Mouse (Mus musculus): ENCODE measurements around the gene Gdap1l1.
"Not testable (repeated sequence)": the region's sequence is repeated elsewhere in the genome, so short reads cannot be mapped to it uniquely, and the experiment has no call there.

Gene Gdap1l1

DNA sequence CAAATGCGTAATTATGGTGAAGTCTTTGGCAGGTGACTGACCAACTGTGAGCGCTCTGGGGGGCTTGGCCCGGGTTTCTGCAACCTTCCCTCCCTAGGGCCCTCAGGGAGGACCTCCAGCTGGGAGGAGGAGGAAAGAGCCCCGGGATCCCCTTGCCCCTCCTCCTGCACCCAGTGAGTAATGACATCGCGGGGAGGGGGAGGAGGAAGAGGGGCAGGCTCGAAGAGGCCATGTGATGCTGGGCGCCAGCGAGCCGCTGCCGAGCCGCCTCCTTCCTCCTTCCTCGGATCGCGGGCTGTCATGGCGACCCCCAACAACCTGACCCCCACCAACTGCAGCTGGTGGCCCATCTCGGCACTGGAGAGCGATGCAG is at the start of gene Gdap1l1:
Gene Gdap1l1, plus strand, starts transcription at position 231 of the 373 bp plus-strand sequence.
- DNase-seq (ENCODE audit: low read depth, low spot score) = no peak

DNA sequence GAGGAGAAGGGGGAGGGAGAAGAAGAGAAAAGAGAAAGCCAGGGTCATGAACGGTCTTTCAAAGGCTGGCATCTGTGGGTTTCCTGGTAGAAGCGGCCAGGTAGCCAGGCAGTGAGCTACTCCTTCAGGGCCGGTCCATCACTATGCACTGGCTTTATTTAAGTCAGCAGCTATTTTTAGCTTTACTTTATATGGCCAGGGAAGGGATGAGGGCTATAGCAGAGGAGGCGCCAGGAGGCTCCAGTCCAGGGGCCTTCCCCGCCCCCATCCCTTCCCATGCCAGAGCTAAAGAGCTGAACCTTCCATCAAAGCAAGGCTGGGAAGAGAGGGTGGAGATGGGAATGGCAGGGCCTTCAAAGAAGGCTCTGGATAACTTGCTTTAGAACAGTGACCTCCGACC is 45.8 kb upstream of the Gdap1l1 start:
- DNase-seq (ENCODE audit: low read depth, low spot score) = no peak

DNA sequence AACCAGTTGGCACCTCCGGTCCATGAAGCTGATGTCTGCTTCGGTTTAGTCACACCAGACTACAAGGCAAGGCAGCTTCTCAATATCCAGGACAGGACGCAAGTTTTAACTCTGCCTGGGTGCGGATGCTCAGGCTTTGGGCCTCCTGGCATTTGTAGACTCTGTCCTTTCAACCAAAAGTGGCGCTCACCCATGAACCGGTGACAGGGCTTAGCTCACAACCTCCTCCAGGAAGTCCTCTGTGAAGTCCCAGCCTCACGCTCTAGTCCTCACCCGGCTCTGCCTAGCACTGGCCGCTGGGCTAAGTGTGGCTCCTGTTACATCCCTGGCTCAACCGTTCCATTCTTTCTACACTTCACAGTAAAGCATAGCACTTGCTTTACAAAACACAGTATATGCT is 45.0 kb upstream of the Gdap1l1 start:
- DNase-seq (ENCODE audit: low read depth, low spot score) = no peak

GRCm38 (mm10) chr2:163393976-163394375 is 44.3 kb upstream of the Gdap1l1 start:
- DNase-seq (ENCODE audit: low read depth, low spot score) = no peak

GRCm38 (mm10) chr2:163394977-163395376 is 43.3 kb upstream of the Gdap1l1 start:
- DNase-seq (ENCODE audit: low read depth, low spot score) = no peak

- no peak for DNase-seq (ENCODE audit: low read depth, low spot score)
Measured at GRCm38 (mm10) chr2:163397071-163397470, 41.2 kb upstream of the Gdap1l1 start.

DNA sequence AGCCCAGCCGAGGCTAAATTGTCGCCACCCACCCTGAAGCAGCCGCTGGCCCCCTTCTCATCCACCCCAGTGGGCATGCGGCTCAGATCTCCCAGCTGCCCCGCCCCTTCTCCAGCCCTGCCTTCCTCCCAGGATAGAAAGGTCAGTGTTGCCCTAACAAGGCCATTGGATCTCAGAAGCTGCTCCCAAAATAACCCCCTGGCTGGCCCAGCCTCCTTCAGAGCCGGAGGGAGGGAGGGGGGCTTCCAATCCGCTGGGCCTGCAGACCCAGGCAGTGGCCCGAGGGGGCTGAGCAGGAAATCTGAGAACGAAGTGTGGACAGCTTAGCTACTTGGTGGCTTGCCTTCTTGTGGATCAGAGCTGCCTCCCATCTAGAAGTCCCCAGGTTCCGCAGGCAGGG is 40.4 kb upstream of the Gdap1l1 start, which contains the start of gene Jph2:
Gene Jph2, minus strand, starts transcription at position 89 of the 400 bp plus-strand sequence.
- no peak for DNase-seq (ENCODE audit: low read depth, low spot score)

GRCm38 (mm10) chr2:163398770-163399169 is 39.5 kb upstream of the Gdap1l1 start:
- no peak for DNase-seq (ENCODE audit: low read depth, low spot score)

DNA sequence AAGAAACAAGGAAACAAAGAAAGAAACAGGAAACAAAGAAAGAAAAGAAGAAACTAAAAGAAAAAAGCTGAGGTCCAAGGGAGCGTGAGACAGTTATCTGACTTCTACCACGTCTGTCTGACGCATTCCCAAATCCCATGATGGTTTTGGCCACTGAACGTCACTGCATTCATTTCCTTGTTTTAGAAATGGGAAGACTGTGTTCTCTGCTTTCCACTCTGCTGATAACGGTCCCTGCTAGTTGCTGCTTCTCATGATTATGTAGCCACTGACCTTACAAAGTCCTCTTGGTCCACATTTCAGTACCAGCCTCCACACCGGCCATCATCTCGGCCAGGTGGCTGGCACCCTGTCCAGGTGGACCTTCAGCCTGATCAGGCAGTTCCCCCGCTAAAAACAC is 39.1 kb upstream of the Gdap1l1 start:
- no peak for DNase-seq (ENCODE audit: low read depth, low spot score)

- peak; percentile 86 for DNase-seq (ENCODE audit: low read depth, low spot score)
Measured at GRCm38 (mm10) chr2:163401221-163401620, 37.1 kb upstream of the Gdap1l1 start.

DNA sequence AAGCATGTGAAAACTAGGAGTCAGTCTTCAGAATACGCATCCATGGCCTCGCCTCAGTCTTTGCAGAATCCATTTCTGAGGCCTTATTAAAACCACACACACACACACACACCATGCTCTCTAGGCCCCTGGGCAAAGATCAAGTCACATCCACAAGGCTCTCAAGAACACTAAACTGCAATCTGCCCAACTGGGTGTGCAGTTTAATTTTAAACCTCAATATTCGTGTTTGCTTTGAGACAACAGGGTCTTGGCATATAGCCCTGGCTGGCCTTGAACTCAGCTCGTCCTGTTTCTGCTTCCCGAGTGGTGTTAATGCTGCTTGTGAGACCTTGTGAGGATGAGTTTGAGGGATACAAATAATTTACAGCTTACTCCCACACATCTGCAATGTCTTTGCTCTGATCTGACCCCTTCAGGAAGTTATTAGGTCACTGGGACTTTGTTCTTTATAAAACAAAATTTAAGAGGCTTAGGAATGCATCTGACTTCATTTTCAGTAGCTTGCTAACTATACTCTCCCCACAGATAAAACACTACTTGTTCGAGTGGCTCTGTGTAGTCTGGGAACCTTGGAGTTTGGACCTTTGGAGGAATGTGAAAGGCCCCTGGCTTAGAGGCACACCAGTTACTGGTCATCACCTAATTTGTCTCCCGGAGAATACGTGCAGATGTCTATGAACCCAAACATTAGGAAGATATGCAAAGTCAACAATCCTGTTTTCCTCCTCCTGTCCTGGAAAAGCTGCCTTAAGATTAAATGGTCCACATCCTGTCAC is 34.0 kb upstream of the Gdap1l1 start:
- DNase-seq (ENCODE audit: low read depth, low spot score) = no peak

- DNase-seq (ENCODE audit: low read depth, low spot score) = no peak
Measured at GRCm38 (mm10) chr2:163410211-163410610, 28.1 kb upstream of the Gdap1l1 start.

- DNase-seq (ENCODE audit: low read depth, low spot score) = not testable (repeated sequence)
Measured at GRCm38 (mm10) chr2:163411344-163411743, 26.9 kb upstream of the Gdap1l1 start.

DNA sequence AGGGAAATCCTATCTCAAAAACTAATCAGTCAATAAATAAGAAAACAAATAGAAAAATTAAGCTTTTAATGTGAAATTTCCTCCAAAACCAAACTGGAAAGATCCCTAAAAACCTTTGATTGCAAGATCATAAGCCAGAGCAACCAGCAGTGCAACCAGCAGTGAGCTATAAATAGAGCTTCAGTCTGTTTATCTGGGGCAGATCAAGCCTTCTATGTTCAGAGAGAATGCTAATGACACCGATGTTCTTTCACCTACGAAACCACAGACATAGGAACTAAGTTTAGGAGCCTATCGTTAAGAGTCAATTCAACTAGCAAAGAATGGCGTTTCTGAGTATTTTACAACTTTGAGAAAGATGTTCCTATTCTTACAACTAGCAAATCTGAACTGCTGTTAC is 26.4 kb upstream of the Gdap1l1 start:
- no peak for DNase-seq (ENCODE audit: low read depth, low spot score)

- DNase-seq (ENCODE audit: low read depth, low spot score) = no peak
Measured at GRCm38 (mm10) chr2:163412419-163412818, 25.9 kb upstream of the Gdap1l1 start.

- no peak for DNase-seq (ENCODE audit: low read depth, low spot score)
Measured at GRCm38 (mm10) chr2:163412846-163413590, 25.3 kb upstream of the Gdap1l1 start.

DNA sequence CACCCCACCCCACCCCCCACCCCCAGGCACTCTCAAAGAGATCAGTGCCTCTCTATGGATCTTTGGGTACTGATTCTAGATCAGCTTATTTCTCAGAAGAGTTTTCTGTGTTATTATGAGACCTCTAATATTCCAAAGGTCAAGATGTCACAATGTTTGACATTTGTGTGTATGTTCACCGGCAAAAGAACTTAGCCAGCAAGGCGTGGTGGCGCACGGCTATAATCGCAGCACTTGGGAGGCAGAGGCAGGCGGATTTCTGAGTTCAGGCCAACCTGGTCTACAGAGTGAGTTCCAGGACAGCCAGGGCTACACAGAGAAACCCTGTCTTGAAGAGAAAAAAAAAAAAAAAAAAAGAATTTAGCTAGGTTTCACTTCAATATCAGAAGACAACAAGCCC is 21.2 kb upstream of the Gdap1l1 start:
- no peak for DNase-seq (ENCODE audit: low read depth, low spot score)

DNA sequence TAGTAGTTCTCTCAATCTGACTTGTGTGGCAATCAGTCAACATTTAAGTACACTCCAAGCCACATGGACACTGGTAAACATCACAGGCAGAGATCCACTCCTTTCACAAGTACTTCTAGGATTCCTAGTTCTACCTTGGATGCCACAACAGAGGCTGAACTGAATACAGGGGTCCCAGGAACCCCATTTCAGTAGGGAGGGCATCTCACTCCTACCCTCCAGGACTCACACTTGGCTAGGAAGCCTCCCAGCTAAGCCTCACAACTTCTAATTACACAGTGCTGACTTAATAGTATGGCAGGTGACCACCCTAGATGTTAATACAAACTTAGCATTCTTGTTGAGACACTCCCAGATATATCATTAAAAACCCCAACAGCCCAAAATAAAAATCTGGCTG is 20.4 kb upstream of the Gdap1l1 start:
- no peak for DNase-seq (ENCODE audit: low read depth, low spot score)

DNA sequence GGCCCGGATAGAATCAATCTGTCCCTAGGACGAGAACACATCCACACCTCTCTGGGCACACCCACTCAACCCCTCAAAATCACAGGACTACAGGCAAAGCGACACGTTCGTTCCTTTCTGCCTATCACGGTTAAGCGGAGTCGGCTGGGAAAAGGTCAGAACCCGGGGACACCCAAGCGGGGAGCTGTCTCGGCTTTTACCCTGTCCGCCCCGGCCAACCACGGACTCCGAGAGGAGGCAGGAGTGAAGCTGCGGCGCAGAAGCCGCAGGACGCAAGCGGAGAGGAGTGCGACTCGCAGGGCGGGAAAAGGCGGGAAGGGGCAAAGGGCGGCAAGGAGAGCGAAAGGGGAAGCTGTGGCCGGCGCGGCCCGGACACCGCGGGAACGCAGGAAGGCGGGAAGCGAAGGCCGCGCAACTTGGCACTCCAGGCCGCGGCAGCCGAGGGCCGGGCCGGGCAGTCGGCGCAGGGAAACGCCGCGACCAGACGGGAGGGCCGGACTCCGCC is 19.4 kb upstream of the Gdap1l1 start:
- DNase-seq (ENCODE audit: low read depth, low spot score) = peak; percentile 45

DNA sequence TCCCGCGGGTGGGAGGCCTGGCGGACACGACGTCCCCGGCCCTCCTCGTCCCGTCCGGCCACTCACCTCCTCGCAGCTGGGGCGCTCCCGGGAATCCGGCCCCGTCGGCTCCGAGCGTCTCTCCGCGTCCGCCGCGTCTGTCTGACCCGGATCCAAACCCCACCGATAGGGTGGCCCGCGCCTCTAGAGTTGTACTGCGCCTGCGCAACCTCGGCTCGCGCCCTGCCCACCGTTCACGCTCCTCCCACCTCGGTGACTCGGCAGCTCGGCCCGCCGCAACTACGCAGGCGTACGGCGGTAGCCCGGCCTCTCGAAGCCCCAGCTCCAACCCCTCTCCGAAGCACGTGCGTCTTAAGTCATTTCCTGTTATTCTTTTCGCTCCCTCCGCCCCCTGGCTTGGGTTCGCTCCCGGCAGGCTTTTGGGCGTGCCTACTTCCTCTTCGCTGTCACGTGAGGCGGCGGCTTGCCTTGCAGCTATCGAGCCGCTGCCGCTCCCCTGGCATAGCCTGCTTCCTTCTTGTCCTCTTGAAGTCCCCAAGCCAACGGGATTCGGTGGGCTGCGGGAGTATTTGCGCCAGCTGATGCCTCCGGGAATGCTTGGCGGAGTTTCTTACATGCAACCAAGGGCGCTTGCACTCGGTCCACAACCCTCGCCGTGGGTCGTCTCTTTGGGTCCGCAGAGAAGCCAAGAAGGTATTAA is 18.8 kb upstream of the Gdap1l1 start:
- DNase-seq (ENCODE audit: low read depth, low spot score) = peak; percentile 99

DNA sequence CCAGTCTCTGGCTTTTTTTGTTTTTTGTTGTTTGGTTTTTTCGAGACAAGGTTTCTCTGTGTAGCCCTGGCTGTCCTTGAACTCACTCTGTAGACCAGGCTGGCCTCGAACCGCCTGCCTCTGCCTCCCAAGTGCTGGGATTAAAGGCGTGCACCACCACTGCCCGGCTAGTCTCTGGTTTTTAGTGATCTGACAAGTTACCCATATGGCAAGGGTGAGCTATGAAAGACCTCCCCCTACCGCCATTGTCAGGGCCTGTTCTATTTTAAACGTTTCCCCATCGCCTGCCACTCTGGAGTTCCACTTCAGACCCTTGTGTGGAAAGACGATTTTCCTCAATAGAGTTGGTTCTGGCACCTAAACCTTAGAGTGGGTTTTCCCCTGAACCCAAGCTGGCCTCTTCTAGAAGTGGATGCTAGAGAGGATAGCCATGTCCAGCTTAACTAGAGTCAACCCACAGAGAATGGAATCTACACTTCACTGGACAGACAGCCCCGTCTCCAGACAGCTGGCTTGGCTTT is 17.9 kb upstream of the Gdap1l1 start:
- no peak for DNase-seq (ENCODE audit: low read depth, low spot score)
